Mouse (Mus musculus): ENCODE data around the gene Dram1.

DNA sequence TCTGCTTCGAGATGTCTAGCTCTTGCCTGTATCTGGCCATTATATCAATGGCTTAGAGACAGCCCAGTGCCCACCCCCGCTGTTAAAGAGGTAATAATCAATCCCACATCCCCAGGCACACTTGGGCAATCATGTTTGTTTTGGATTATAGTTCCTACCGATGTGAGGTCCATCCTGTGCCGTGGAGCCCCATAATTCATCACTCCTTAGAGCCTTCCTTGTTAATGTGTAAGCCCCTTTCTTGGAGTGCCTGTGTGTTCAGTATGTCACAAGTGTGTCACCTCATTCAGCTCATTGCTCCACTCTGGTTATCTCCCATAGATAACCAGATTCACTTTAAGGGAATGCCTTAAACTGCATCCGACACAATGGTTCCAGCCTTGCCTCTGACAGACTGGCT is 24.3 kb downstream of the Dram1 start:
- TF ChIP-seq EP300 (IDR thresholded peaks at IDR 0.05; ENCODE audit: low read length) (no peak), SMC3 (IDR thresholded peaks at IDR 0.05; ENCODE audit: low read depth, low read length) (no peak), MYC (IDR thresholded peaks at IDR 0.05; ENCODE audit: low read depth, low read length) (no peak), TBP (conservative IDR thresholded peaks at IDR 0.05; ENCODE audit: low read depth, low read length) (no peak), CTCF (conservative IDR thresholded peaks at IDR 0.05 in 1 of 2, IDR thresholded peaks at IDR 0.05 in 1 of 2; ENCODE audit: low read depth in 2 of 2, low read length in 2 of 2) (no peak), HCFC1 (IDR thresholded peaks at IDR 0.05; ENCODE audit: low read depth, low read length) (no peak), POLR2A (IDR thresholded peaks at IDR 0.05; ENCODE audit: low read depth, low read length) (no peak), IRF4 (IDR thresholded peaks at IDR 0.05; ENCODE audit: low read depth, low read length) (no peak), RAD21 (IDR thresholded peaks at IDR 0.05; ENCODE audit: low read depth, low read length) (no peak), ZMIZ1 (IDR thresholded peaks at IDR 0.05; ENCODE audit: low read depth, low read length) (no peak), TCF12 (IDR thresholded peaks at IDR 0.05; ENCODE audit: low read depth, low read length) (no peak), RCOR1 (conservative IDR thresholded peaks at IDR 0.05; ENCODE audit: low read depth, low read length) (no peak), ZC3H11A (IDR thresholded peaks at IDR 0.05; ENCODE audit: low read depth, low read length) (no peak), MAFK (IDR thresholded peaks at IDR 0.05; ENCODE audit: insufficient replicate concordance, low read length) (no peak)

Measured in CH12.LX (cell line).